Mouse (Mus musculus) lung, postnatal 0 days (tissue): ENCODE results near the gene Tnk2. TPM values are rescaled to one million over a fixed set of nuclear protein-coding genes. Genes with fewer than 3 reads are reported as not detected.

Experiments used
- ATAC-seq: fragments of 200-750 bp; cut with Nextera tagmentation; 2 replicates; pipeline ENCODE4 v1.8.0; 2017; ENCODE audit warnings: moderate library complexity
- DNase-seq: peaks from one replicate; pipeline ENCODE4 v3.0.0-alpha.2; 2016; ENCODE audit warnings: low spot score
- H3K27ac ChIP-seq: fragments of 300-500 bp; sonication (generic); 2 replicates; pipeline ENCODE4 v1.5.1; 2014; ENCODE audit warnings: antibody characterized with exemption, mild to moderate bottlenecking, low read length, mixed read lengths
- H3K27me3 ChIP-seq: fragments of 300-500 bp; sonication (generic); replicated peaks from 2 replicates; pipeline ENCODE4 v1.6.1; 2014; ENCODE audit warnings: low read length, mixed read lengths; ENCODE audit not compliant: insufficient read depth
- H3K36me3 ChIP-seq: fragments of 300-500 bp; sonication (generic); 2 replicates; pipeline ENCODE4 v1.6.1; 2014; ENCODE audit warnings: low read length, mixed read lengths; ENCODE audit not compliant: insufficient read depth
- H3K4me1 ChIP-seq: fragments of 300-500 bp; sonication (generic); 2 replicates; pipeline ENCODE4 v1.6.1; 2014; ENCODE audit warnings: antibody characterized with exemption, low read depth, low read length, mixed read lengths; ENCODE audit not compliant: insufficient read depth
- H3K4me2 ChIP-seq: fragments of 300-500 bp; sonication (generic); replicated peaks from 2 replicates; pipeline ENCODE4 v1.6.1; 2014; ENCODE audit warnings: low read depth, mild to moderate bottlenecking, low read length, moderate library complexity, mixed read lengths
- H3K4me3 ChIP-seq: fragments of 300-500 bp; sonication (generic); 2 replicates; pipeline ENCODE4 v1.5.1; 2014; ENCODE audit warnings: low read depth, low read length
- H3K9ac ChIP-seq: fragments of 300-500 bp; sonication (generic); replicated peaks from 2 replicates; pipeline ENCODE4 v1.6.1; 2014; ENCODE audit warnings: low read depth, mild to moderate bottlenecking
- H3K9me3 ChIP-seq: fragments of 300-500 bp; sonication (generic); 2 replicates; pipeline ENCODE4 v1.6.1; 2016; ENCODE audit warnings: low read length, mixed read lengths
- CTCF ChIP-seq: IDR thresholded peaks from 2 replicates; pipeline ENCODE4 v1.5.1; 2016; ENCODE audit warnings: antibody characterized with exemption, mild to moderate bottlenecking
- EP300 ChIP-seq: IDR thresholded peaks from 2 replicates; pipeline ENCODE4 v1.6.1; 2016; ENCODE audit warnings: antibody characterized with exemption, mild to moderate bottlenecking, control low read depth
- WGBS: fragments of 180-500 bp; shearing (Covaris S2); extraction: QIAGEN DNeasy Blood & Tissue Kit; methylation state at CpG from one replicate; pipeline ENCODE4 v1.1.7; 2014; 5-methylcytosine and 5-hydroxymethylcytosine counted together
- polyA plus RNA-seq: library from polyadenylated mRNA; unstranded; fragments of >200 nt; fragmentation: Nextera tagmentation; extraction: Ambion mirVana; gene quantifications from 2 replicates; pipeline ENCODE4 v1.2.1, GENCODE M21; 2015

Gene Tnk2
- polyA plus RNA-seq, 1 experiment from 2014 or later: 19.8 TPM

- H3K9me3 ChIP-seq: no peaks in the 10 kb centered on the region
- ATAC-seq (no peak), DNase-seq (peak; percentile 92)
- peak overlapping the region; percentile 49 for H3K4me2 ChIP-seq
- 13% methylated on average over 8 of the region's 8 CpGs for WGBS
- no peaks in the 10 kb centered on the region for H3K36me3 ChIP-seq
- H3K4me3 ChIP-seq: no peak overlapping the region
- peaks cover 61% of the 10 kb centered on the region for H3K4me1 ChIP-seq
- no peaks in the 10 kb centered on the region for H3K27me3 ChIP-seq
- TF ChIP-seq EP300 (0 out of 2 replicates have a peak, but pooled peaks have one; percentile 8), CTCF (peak; percentile 97)
- H3K9ac ChIP-seq: no peak overlapping the region
- H3K27ac ChIP-seq: 0 out of 2 replicates have a peak overlapping the region, but pooled peaks have one; percentile 90
These were observed 15.7 kb downstream of the Tnk2 start for GRCm38 (mm10) chr16:32659385-32659784.

GRCm38 (mm10) chr16:32660095-32660494 lies 16.4 kb downstream of the Tnk2 start:
- peak overlapping the region; percentile 90 for H3K27ac ChIP-seq
- no peak for TF ChIP-seq CTCF
- no peak for TF ChIP-seq EP300
- DNase-seq (no peak), ATAC-seq (no peak)
- peaks cover 64% of the 10 kb centered on the region for H3K4me1 ChIP-seq
- H3K9me3 ChIP-seq: no peaks in the 10 kb centered on the region
- WGBS: 18% methylated on average over 1 of the region's 1 CpGs
- no peaks in the 10 kb centered on the region for H3K27me3 ChIP-seq
- H3K4me2 ChIP-seq: no peak overlapping the region
- H3K9ac ChIP-seq: no peak overlapping the region
- no peak overlapping the region for H3K4me3 ChIP-seq
- no peaks in the 10 kb centered on the region for H3K36me3 ChIP-seq

GRCm38 (mm10) chr16:32660557-32661321 lies 17.1 kb downstream of the Tnk2 start:
- H3K27me3 ChIP-seq: no peaks in the 10 kb centered on the region
- H3K4me2 ChIP-seq: peak overlapping the region; percentile 47
- H3K9me3 ChIP-seq: no peaks in the 10 kb centered on the region
- 10% methylated on average over 10 of the region's 10 CpGs for WGBS
- DNase-seq (peak; percentile 85), ATAC-seq (peak; percentile 45)
- peak overlapping the region; percentile 34; the same call in 1 of the 2 replicates for H3K9ac ChIP-seq
- peak; percentile 70 for TF ChIP-seq EP300
- TF ChIP-seq CTCF: no peak
- peak overlapping the region; percentile 90 for H3K27ac ChIP-seq
- H3K4me1 ChIP-seq: peaks cover 70% of the 10 kb centered on the region
- H3K4me3 ChIP-seq: peak overlapping the region; percentile 29
- H3K36me3 ChIP-seq: no peaks in the 10 kb centered on the region

GRCm38 (mm10) chr16:32661493-32661921 lies 17.8 kb downstream of the Tnk2 start:
- Histone ChIP-seq H3K36me3 (no peaks in the 10 kb centered on the region), H3K27me3 (no peaks in the 10 kb centered on the region), H3K9me3 (no peaks in the 10 kb centered on the region), H3K9ac (peak overlapping the region; percentile 34; the same call in 1 of the 2 replicates), H3K4me2 (peak overlapping the region; percentile 47), H3K4me1 (peaks cover 72% of the 10 kb centered on the region), H3K4me3 (peak overlapping the region; percentile 29), H3K27ac (peak overlapping the region; percentile 90)
- ATAC-seq (peak; percentile 10; the same call in 1 of the 2 replicates), DNase-seq (no peak)
- TF ChIP-seq CTCF (no peak), EP300 (no peak)
- WGBS: 29% methylated on average over 10 of the region's 10 CpGs

- Histone ChIP-seq H3K9ac (no peak overlapping the region), H3K4me1 (peaks cover 72% of the 10 kb centered on the region), H3K4me3 (peak overlapping the region; percentile 29), H3K36me3 (no peaks in the 10 kb centered on the region), H3K27me3 (no peaks in the 10 kb centered on the region), H3K27ac (peak overlapping the region; percentile 90), H3K9me3 (no peaks in the 10 kb centered on the region), H3K4me2 (peak overlapping the region; percentile 47)
- DNase-seq: no peak
- 79% methylated on average over 7 of the region's 7 CpGs for WGBS
- no peak for TF ChIP-seq EP300
- TF ChIP-seq CTCF: no peak
- ATAC-seq: no peak
These were observed 18.7 kb downstream of the Tnk2 start for GRCm38 (mm10) chr16:32662372-32662771.

GRCm38 (mm10) chr16:32663231-32663858 lies 19.7 kb downstream of the Tnk2 start:
- Histone ChIP-seq H3K9me3 (no peaks in the 10 kb centered on the region), H3K36me3 (no peaks in the 10 kb centered on the region), H3K27ac (no peak overlapping the region), H3K27me3 (no peaks in the 10 kb centered on the region), H3K4me3 (no peak overlapping the region), H3K4me1 (peaks cover 67% of the 10 kb centered on the region), H3K9ac (no peak overlapping the region), H3K4me2 (no peak overlapping the region)
- ATAC-seq (no peak), DNase-seq (no peak)
- TF ChIP-seq CTCF (no peak), EP300 (no peak)
- WGBS: 63% methylated on average over 9 of the region's 9 CpGs
